Mouse (Mus musculus) lung, adult 2 months (tissue): ENCODE data around the gene Atp6v0a1. TPM values are rescaled to one million over a fixed set of nuclear protein-coding genes. Genes with fewer than 3 reads are reported as not detected.
"Not testable (repeated sequence)": the region's sequence is repeated elsewhere in the genome, so short reads cannot be mapped to it uniquely, and the experiment has no call there.

Experiments used
- DNase-seq: peaks from one replicate; pipeline ENCODE4 v3.0.0; 2022
- H3K4me1 ChIP-seq: fragments of 200-500 bp; 2 replicates; pipeline ENCODE4 v1.6.1; 2011; ENCODE audit warnings: low read length; ENCODE audit not compliant: control insufficient read depth, insufficient read depth
- H3K4me3 ChIP-seq: fragments of 200-500 bp; replicated peaks from 2 replicates; pipeline ENCODE3; 2011; ENCODE audit warnings: low read depth, mild to moderate bottlenecking, control low read depth, low read length; ENCODE audit errors: extremely low read depth
- CTCF ChIP-seq: fragments of 200-500 bp; IDR thresholded peaks from 2 replicates; pipeline ENCODE4 v1.5.1; 2011; ENCODE audit warnings: mild to moderate bottlenecking, low read length, control low read depth; ENCODE audit not compliant: insufficient read depth
- POLR2A ChIP-seq: fragments of 200-500 bp; IDR thresholded peaks from 2 replicates; pipeline ENCODE4 v1.6.1; 2011; ENCODE audit warnings: low read depth, mild to moderate bottlenecking, control low read depth, low read length, borderline replicate concordance; ENCODE audit errors: extremely low read depth
- WGBS: fragments of 180-500 bp; shearing (Covaris S2); methylation state at CpG from one replicate; pipeline ENCODE4 v1.1.7; 2018; 5-methylcytosine and 5-hydroxymethylcytosine counted together
- polyA plus RNA-seq: library from polyadenylated mRNA; depleted of rRNA; stranded (reverse); fragments of >200 nt; gene quantifications from 2 replicates; pipeline ENCODE4 v1.2.3, GENCODE M21; 2012

The Atp6v0a1 gene
- polyA plus RNA-seq, 1 experiment: 102 TPM

GRCm38 (mm10) chr11:100993437-100993836 lies 15.8 kb upstream of the Atp6v0a1 start:
- H3K4me1 ChIP-seq: no peaks in the 10 kb centered on the region
- no peak for DNase-seq
- 58% methylated on average over 2 of the region's 2 CpGs for WGBS
- TF ChIP-seq CTCF: no peak
- TF ChIP-seq POLR2A: no peak
- no peak overlapping the region for H3K4me3 ChIP-seq

- no peaks in the 10 kb centered on the region for H3K4me1 ChIP-seq
- TF ChIP-seq CTCF (no peak), POLR2A (no peak)
- no peak for DNase-seq
- 29% methylated on average over 9 of the region's 9 CpGs for WGBS
- H3K4me3 ChIP-seq: no peak overlapping the region
Observed at GRCm38 (mm10) chr11:100994233-100994632, 15.0 kb upstream of the Atp6v0a1 start.

- Histone ChIP-seq H3K4me3 (no peak overlapping the region), H3K4me1 (no peaks in the 10 kb centered on the region)
- TF ChIP-seq CTCF (no peak), POLR2A (no peak)
- 48% methylated on average over 5 of the region's 5 CpGs for WGBS
- DNase-seq: no peak
Observed at GRCm38 (mm10) chr11:100994655-100995054, 14.6 kb upstream of the Atp6v0a1 start.

GRCm38 (mm10) chr11:100996501-100996900 lies 12.8 kb upstream of the Atp6v0a1 start:
- H3K4me3 ChIP-seq: no peak overlapping the region
- WGBS: 86% methylated on average over 4 of the region's 4 CpGs
- no peak for DNase-seq
- no peak for TF ChIP-seq POLR2A
- no peak for TF ChIP-seq CTCF
- H3K4me1 ChIP-seq: no peaks in the 10 kb centered on the region

GRCm38 (mm10) chr11:100998836-100999235 lies 10.4 kb upstream of the Atp6v0a1 start:
- 87% methylated on average over 2 of the region's 2 CpGs for WGBS
- Histone ChIP-seq H3K4me1 (no peaks in the 10 kb centered on the region; the same call in 1 of the 2 replicates), H3K4me3 (no peak overlapping the region)
- no peak for TF ChIP-seq CTCF
- no peak for TF ChIP-seq POLR2A
- no peak for DNase-seq

- 73% methylated on average over 3 of the region's 3 CpGs for WGBS
- DNase-seq: no peak
- no peaks in the 10 kb centered on the region; the same call in 1 of the 2 replicates for H3K4me1 ChIP-seq
- no peak overlapping the region for H3K4me3 ChIP-seq
- TF ChIP-seq CTCF (no peak), POLR2A (no peak)
Observed at GRCm38 (mm10) chr11:100999254-100999653, 10.0 kb upstream of the Atp6v0a1 start.

- 55% methylated on average over 6 of the region's 6 CpGs for WGBS
- not testable (repeated sequence) for H3K4me1 ChIP-seq, H3K4me3 ChIP-seq, DNase-seq
Observed at GRCm38 (mm10) chr11:101001875-101002552, 7.2 kb upstream of the Atp6v0a1 start.

GRCm38 (mm10) chr11:101003025-101003685 lies 6.1 kb upstream of the Atp6v0a1 start:
- no peak for TF ChIP-seq POLR2A
- no peak for TF ChIP-seq CTCF
- no peaks in the 10 kb centered on the region; the same call in 1 of the 2 replicates for H3K4me1 ChIP-seq
- no peak for DNase-seq
- no peak overlapping the region for H3K4me3 ChIP-seq
- WGBS: 28% methylated on average over 3 of the region's 3 CpGs

- DNase-seq: no peak
- no peak for TF ChIP-seq POLR2A
- TF ChIP-seq CTCF: no peak
- 10% methylated on average over 14 of the region's 14 CpGs for WGBS
- H3K4me3 ChIP-seq: peak overlapping the region; percentile 51
- H3K4me1 ChIP-seq: peaks cover 4% of the 10 kb centered on the region
Observed at GRCm38 (mm10) chr11:101008206-101009045, 826 bp upstream of the Atp6v0a1 start.
